Comparison of ENCODE assay signal across 8 mouse cellular contexts in the genomic region with DNA sequence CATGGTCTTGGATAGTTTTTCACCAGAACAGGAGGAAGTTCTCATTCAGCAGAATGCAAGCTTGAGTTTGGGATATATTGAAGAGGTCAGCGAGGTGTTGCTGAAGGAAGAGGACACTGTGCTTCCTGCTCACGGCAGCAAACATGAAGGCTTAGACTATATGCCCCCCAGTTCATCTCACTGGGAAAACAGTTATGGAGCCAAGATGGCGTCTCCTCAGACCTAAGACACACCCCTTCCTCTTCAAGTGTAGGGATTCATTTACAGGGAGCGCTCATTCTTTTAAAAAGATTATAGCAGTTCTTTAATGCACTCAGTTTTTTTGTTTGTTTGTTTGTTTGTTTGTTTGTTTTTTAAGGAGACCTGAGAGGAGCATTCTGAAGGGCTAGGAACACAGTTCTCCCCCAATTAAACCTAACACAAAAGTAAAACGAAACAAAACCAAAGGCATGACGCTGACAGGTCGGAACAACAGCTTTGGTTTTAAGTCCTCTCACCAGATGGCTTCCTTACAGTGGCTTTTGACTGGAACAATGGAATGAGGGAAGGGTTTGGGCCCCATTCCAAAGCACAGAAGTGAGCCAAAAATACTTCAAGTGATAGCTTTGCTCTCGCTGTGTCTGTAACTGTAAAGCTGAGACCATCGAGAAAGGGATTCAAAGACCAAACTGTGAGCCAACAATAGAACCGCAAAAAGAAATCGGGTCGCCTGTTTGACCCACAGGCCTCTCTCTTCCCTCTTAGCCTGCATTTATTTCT.
A peak's percentile ranks its signal among the peaks of the same experiment; 100 is the strongest.
DNase-seq lines count a peak whose midpoint lies in the region; ATAC-seq lines count a peak whose summit lies in the region.

No protein-coding gene starts in this region.

- H3K9ac ChIP-seq in forebrain, embryonic 14.5 days (ENCODE audit: low read length) = no peak overlapping the region
- H3K9ac ChIP-seq in forebrain, embryonic 12.5 days = no peak overlapping the region
- H3K9ac ChIP-seq in midbrain, embryonic 14.5 days (replicated peaks; ENCODE audit: low read length) = no peak overlapping the region
- H3K9ac ChIP-seq in midbrain, embryonic 15.5 days = no peak overlapping the region
- H3K9ac ChIP-seq in heart, embryonic 13.5 days = 0 out of 2 replicates have a peak overlapping the region, but pooled peaks have one; percentile 52
- no peak overlapping the region for H3K9ac ChIP-seq in lung, embryonic 16.5 days (ENCODE audit: low read length)

- no peaks in the 10 kb centered on the region for H3K36me3 ChIP-seq in forebrain, embryonic 14.5 days (ENCODE audit: control insufficient read depth, insufficient read depth, low read length)
- no peaks in the 10 kb centered on the region for H3K36me3 ChIP-seq in forebrain, embryonic 12.5 days (replicated peaks)
- no peaks in the 10 kb centered on the region for H3K36me3 ChIP-seq in midbrain, embryonic 14.5 days (ENCODE audit: control insufficient read depth, insufficient read depth, low read length)
- no peaks in the 10 kb centered on the region for H3K36me3 ChIP-seq in midbrain, embryonic 15.5 days (replicated peaks)
- no peaks in the 10 kb centered on the region for H3K36me3 ChIP-seq in heart, embryonic 13.5 days
- H3K36me3 ChIP-seq in lung, embryonic 16.5 days (ENCODE audit: control insufficient read depth, insufficient read depth, low read length) = no peaks in the 10 kb centered on the region

- peak; percentile 86 for ATAC-seq in forebrain, embryonic 14.5 days
- no peak for ATAC-seq in forebrain, embryonic 12.5 days (ENCODE audit: low FRiP score)
- no peak for ATAC-seq in midbrain, embryonic 14.5 days (ENCODE audit: low FRiP score, low TSS enrichment)
- ATAC-seq in midbrain, embryonic 15.5 days (replicated peaks) = no peak
- ATAC-seq in heart, embryonic 13.5 days (ENCODE audit: extremely low read depth, insufficient number of reproducible peaks, low FRiP score, low TSS enrichment) = peak; percentile 48; the same call in 1 of the 2 replicates
- ATAC-seq in lung, embryonic 16.5 days (ENCODE audit: low read depth) = peak; percentile 88

- H3K4me3 ChIP-seq in forebrain, embryonic 14.5 days (ENCODE audit: low read depth, low read length) = no peak overlapping the region
- no peak overlapping the region for H3K4me3 ChIP-seq in forebrain, embryonic 12.5 days (replicated peaks)
- H3K4me3 ChIP-seq in midbrain, embryonic 14.5 days (replicated peaks; ENCODE audit: low read depth, low read length) = no peak overlapping the region
- H3K4me3 ChIP-seq in midbrain, embryonic 15.5 days = no peak overlapping the region
- no peak overlapping the region for H3K4me3 ChIP-seq in heart, embryonic 13.5 days
- no peak overlapping the region for H3K4me3 ChIP-seq in lung, embryonic 16.5 days (ENCODE audit: low read length)

- 0 out of 2 replicates have a peak overlapping the region, but pooled peaks have one; percentile 5 for H3K4me2 ChIP-seq in forebrain, embryonic 14.5 days (ENCODE audit: low read length)
- no peak overlapping the region for H3K4me2 ChIP-seq in forebrain, embryonic 12.5 days
- H3K4me2 ChIP-seq in midbrain, embryonic 14.5 days (ENCODE audit: low read length) = no peak overlapping the region
- H3K4me2 ChIP-seq in midbrain, embryonic 15.5 days = no peak overlapping the region
- H3K4me2 ChIP-seq in heart, embryonic 13.5 days = peak overlapping the region; percentile 56
- no peak overlapping the region for H3K4me2 ChIP-seq in lung, embryonic 16.5 days (ENCODE audit: low read depth, low read length)

- H3K9me3 ChIP-seq in forebrain, embryonic 14.5 days (replicated peaks; ENCODE audit: control insufficient read depth, low read length) = no peaks in the 10 kb centered on the region
- no peaks in the 10 kb centered on the region for H3K9me3 ChIP-seq in forebrain, embryonic 12.5 days
- no peaks in the 10 kb centered on the region for H3K9me3 ChIP-seq in midbrain, embryonic 14.5 days (ENCODE audit: control insufficient read depth, low read length)
- no peaks in the 10 kb centered on the region for H3K9me3 ChIP-seq in midbrain, embryonic 15.5 days
- no peaks in the 10 kb centered on the region for H3K9me3 ChIP-seq in heart, embryonic 13.5 days
- H3K9me3 ChIP-seq in lung, embryonic 16.5 days (ENCODE audit: control insufficient read depth, low read length) = no peaks in the 10 kb centered on the region

- peaks cover 13% of the 10 kb centered on the region; the same call in 1 of the 2 replicates for H3K4me1 ChIP-seq in forebrain, embryonic 14.5 days (ENCODE audit: control insufficient read depth, insufficient read depth, low read length)
- H3K4me1 ChIP-seq in forebrain, embryonic 12.5 days = peaks cover 8% of the 10 kb centered on the region; the same call in 1 of the 2 replicates
- H3K4me1 ChIP-seq in midbrain, embryonic 14.5 days (ENCODE audit: control insufficient read depth, insufficient read depth, low read length) = no peaks in the 10 kb centered on the region
- H3K4me1 ChIP-seq in midbrain, embryonic 15.5 days = no peaks in the 10 kb centered on the region
- H3K4me1 ChIP-seq in heart, embryonic 13.5 days = peaks cover 37% of the 10 kb centered on the region
- peaks cover 14% of the 10 kb centered on the region for H3K4me1 ChIP-seq in lung, embryonic 16.5 days (replicated peaks; ENCODE audit: control insufficient read depth, insufficient read depth, low read length)

- 38% methylated on average over 12 of the region's 12 CpGs for WGBS in forebrain, embryonic 14.5 days
- 66% methylated on average over 12 of the region's 12 CpGs for WGBS in forebrain, embryonic 12.5 days
- 67% methylated on average over 12 of the region's 12 CpGs for WGBS in midbrain, embryonic 14.5 days
- 58% methylated on average over 12 of the region's 12 CpGs for WGBS in midbrain, embryonic 15.5 days
- WGBS in heart, embryonic 13.5 days = 38% methylated on average over 12 of the region's 12 CpGs
- 43% methylated on average over 12 of the region's 12 CpGs for WGBS in lung, embryonic 16.5 days

- DNase-seq in forebrain, embryonic 14.5 days (ENCODE audit: low spot score) = peak; percentile 92
- peak; percentile 69 for DNase-seq in midbrain, embryonic 14.5 days
- no peak for DNase-seq in urinary bladder, postnatal 25 days (ENCODE audit: low spot score)
- DNase-seq in thymus, postnatal 36 days = no peak

- no peaks in the 10 kb centered on the region for H3K27me3 ChIP-seq in forebrain, embryonic 14.5 days (replicated peaks; ENCODE audit: control insufficient read depth, insufficient read depth, low read length)
- no peaks in the 10 kb centered on the region for H3K27me3 ChIP-seq in forebrain, embryonic 12.5 days
- no peaks in the 10 kb centered on the region for H3K27me3 ChIP-seq in midbrain, embryonic 14.5 days (ENCODE audit: control insufficient read depth, insufficient read depth, low read length)
- H3K27me3 ChIP-seq in midbrain, embryonic 15.5 days (replicated peaks) = no peaks in the 10 kb centered on the region
- H3K27me3 ChIP-seq in heart, embryonic 13.5 days (replicated peaks) = no peaks in the 10 kb centered on the region
- H3K27me3 ChIP-seq in lung, embryonic 16.5 days (ENCODE audit: control insufficient read depth, insufficient read depth, low read depth, low read length) = no peaks in the 10 kb centered on the region

- peak overlapping the region; percentile 65; the same call in 1 of the 2 replicates for H3K27ac ChIP-seq in forebrain, embryonic 14.5 days (ENCODE audit: low read depth, low read length)
- no peak overlapping the region for H3K27ac ChIP-seq in forebrain, embryonic 12.5 days
- H3K27ac ChIP-seq in midbrain, embryonic 14.5 days (replicated peaks; ENCODE audit: low read depth, low read length) = no peak overlapping the region; the same call in 1 of the 2 replicates
- H3K27ac ChIP-seq in midbrain, embryonic 15.5 days = no peak overlapping the region
- H3K27ac ChIP-seq in heart, embryonic 13.5 days (replicated peaks) = peak overlapping the region; percentile 97
- peak overlapping the region; percentile 79 for H3K27ac ChIP-seq in lung, embryonic 16.5 days (ENCODE audit: low read length)

Comparison
In these comparisons a context has a peak if more than half of its experiments do, and no peak if none do; other contexts are left out.
1. ATAC-seq: peak in forebrain, embryonic 14.5 days (single experiment), heart, embryonic 13.5 days (single experiment) and lung, embryonic 16.5 days (single experiment); none in forebrain, embryonic 12.5 days (single experiment), midbrain, embryonic 14.5 days (single experiment) and midbrain, embryonic 15.5 days (single experiment).
2. H3K27ac ChIP-seq: peak in forebrain, embryonic 14.5 days (single experiment), heart, embryonic 13.5 days (single experiment) and lung, embryonic 16.5 days (single experiment); none in forebrain, embryonic 12.5 days (single experiment), midbrain, embryonic 14.5 days (single experiment) and midbrain, embryonic 15.5 days (single experiment).
3. H3K4me2 ChIP-seq: peak in forebrain, embryonic 14.5 days (single experiment) and heart, embryonic 13.5 days (single experiment); none in forebrain, embryonic 12.5 days (single experiment), midbrain, embryonic 14.5 days (single experiment), midbrain, embryonic 15.5 days (single experiment) and lung, embryonic 16.5 days (single experiment).
4. DNase-seq: peak in forebrain, embryonic 14.5 days (single experiment) and midbrain, embryonic 14.5 days (single experiment); none in urinary bladder, postnatal 25 days (single experiment) and thymus, postnatal 36 days (0 of 2).